Mouse (Mus musculus) kidney, embryonic 16.5 days (tissue): Measurements from ENCODE around the gene Hdac4. TPM values are rescaled to one million over a fixed set of nuclear protein-coding genes. Genes with fewer than 3 reads are reported as not detected.

Source experiments
- ATAC-seq: fragments of 200-750 bp; cut with Nextera tagmentation; 2 replicates; pipeline ENCODE4 v1.8.0; 2017; ENCODE audit warnings: moderate TSS enrichment; ENCODE audit not compliant: low FRiP score, low TSS enrichment
- H3K27ac ChIP-seq: fragments of 300-500 bp; sonication (generic); 2 replicates; pipeline ENCODE4 v1.5.1; 2014; ENCODE audit warnings: low read length
- H3K27me3 ChIP-seq: fragments of 300-500 bp; sonication (generic); 2 replicates; pipeline ENCODE4 v1.6.1; 2014; ENCODE audit warnings: low read length, control low read depth, mixed read lengths; ENCODE audit not compliant: insufficient read depth
- H3K36me3 ChIP-seq: fragments of 300-500 bp; sonication (generic); 2 replicates; pipeline ENCODE4 v1.6.1; 2014; ENCODE audit warnings: low read length, control low read depth, mixed read lengths; ENCODE audit not compliant: insufficient read depth
- H3K4me1 ChIP-seq: fragments of 300-500 bp; sonication (generic); 2 replicates; pipeline ENCODE4 v1.6.1; 2014; ENCODE audit warnings: low read length, control low read depth, mixed read lengths; ENCODE audit not compliant: insufficient read depth
- H3K4me2 ChIP-seq: fragments of 300-500 bp; sonication (generic); replicated peaks from 2 replicates; pipeline ENCODE4 v1.6.1; 2014; ENCODE audit warnings: low read depth, low read length
- H3K4me3 ChIP-seq: fragments of 300-500 bp; sonication (generic); 2 replicates; pipeline ENCODE4 v1.5.1; 2014; ENCODE audit warnings: mild to moderate bottlenecking, low read length
- H3K9ac ChIP-seq: fragments of 300-500 bp; sonication (generic); replicated peaks from 2 replicates; pipeline ENCODE4 v1.6.1; 2014; ENCODE audit warnings: low read length
- H3K9me3 ChIP-seq: fragments of 300-500 bp; sonication (generic); 2 replicates; pipeline ENCODE4 v1.6.1; 2016; ENCODE audit warnings: low read length, control low read depth
- WGBS: fragments of 180-500 bp; shearing (Covaris S2); extraction: QIAGEN DNeasy Blood & Tissue Kit; methylation state at CpG from one replicate; pipeline ENCODE4 v1.1.7; 2014; 5-methylcytosine and 5-hydroxymethylcytosine counted together
- polyA plus RNA-seq: library from polyadenylated mRNA; unstranded; fragments of >200 nt; fragmentation: Nextera tagmentation; extraction: Ambion mirVana; gene quantifications from 2 replicates; pipeline ENCODE4 v1.2.1, GENCODE M21; 2015

The Hdac4 gene
- polyA plus RNA-seq, 1 experiment from 2014 or later = 17.7 TPM

GRCm38 (mm10) chr1:91915961-91916360 lies 279.5 kb downstream of the Hdac4 start:
- ATAC-seq = no peak
- Histone ChIP-seq H3K27me3 (no peaks in the 10 kb centered on the region), H3K4me2 (no peak overlapping the region), H3K36me3 (no peaks in the 10 kb centered on the region), H3K27ac (no peak overlapping the region), H3K4me1 (peaks cover 21% of the 10 kb centered on the region), H3K9ac (no peak overlapping the region), H3K4me3 (no peak overlapping the region), H3K9me3 (no peaks in the 10 kb centered on the region)
- 77% methylated on average over 5 of the region's 5 CpGs for WGBS

- H3K27ac ChIP-seq = no peak overlapping the region
- no peak overlapping the region for H3K4me2 ChIP-seq
- H3K9ac ChIP-seq = no peak overlapping the region
- H3K27me3 ChIP-seq = no peaks in the 10 kb centered on the region
- 30% methylated on average over 3 of the region's 3 CpGs for WGBS
- no peaks in the 10 kb centered on the region for H3K36me3 ChIP-seq
- no peaks in the 10 kb centered on the region for H3K9me3 ChIP-seq
- ATAC-seq = peak; percentile 60; the same call in 1 of the 2 replicates
- peaks cover 21% of the 10 kb centered on the region for H3K4me1 ChIP-seq
- no peak overlapping the region for H3K4me3 ChIP-seq
Measured at GRCm38 (mm10) chr1:91914648-91915047, 280.9 kb downstream of the Hdac4 start.

- no peak for ATAC-seq
- no peaks in the 10 kb centered on the region for H3K9me3 ChIP-seq
- no peaks in the 10 kb centered on the region for H3K36me3 ChIP-seq
- H3K4me2 ChIP-seq = no peak overlapping the region
- no peak overlapping the region for H3K9ac ChIP-seq
- H3K27ac ChIP-seq = no peak overlapping the region
- H3K27me3 ChIP-seq = no peaks in the 10 kb centered on the region
- no peak overlapping the region for H3K4me3 ChIP-seq
- H3K4me1 ChIP-seq = peaks cover 21% of the 10 kb centered on the region
- WGBS = 53% methylated on average over 6 of the region's 6 CpGs
Measured at GRCm38 (mm10) chr1:91913850-91914249, 281.6 kb downstream of the Hdac4 start.

GRCm38 (mm10) chr1:91912227-91913119 lies 283.0 kb downstream of the Hdac4 start:
- Histone ChIP-seq H3K27ac (peak overlapping the region; percentile 25; the same call in 1 of the 2 replicates), H3K9me3 (no peaks in the 10 kb centered on the region), H3K27me3 (no peaks in the 10 kb centered on the region), H3K4me1 (peaks cover 19% of the 10 kb centered on the region), H3K4me2 (no peak overlapping the region), H3K36me3 (no peaks in the 10 kb centered on the region), H3K9ac (no peak overlapping the region), H3K4me3 (no peak overlapping the region)
- WGBS = 50% methylated on average over 10 of the region's 10 CpGs
- no peak for ATAC-seq

- 83% methylated on average over 6 of the region's 6 CpGs for WGBS
- H3K4me2 ChIP-seq = no peak overlapping the region
- no peaks in the 10 kb centered on the region for H3K27me3 ChIP-seq
- H3K36me3 ChIP-seq = no peaks in the 10 kb centered on the region
- H3K9ac ChIP-seq = no peak overlapping the region
- no peak for ATAC-seq
- no peak overlapping the region for H3K4me3 ChIP-seq
- no peaks in the 10 kb centered on the region for H3K9me3 ChIP-seq
- no peaks in the 10 kb centered on the region for H3K4me1 ChIP-seq
- H3K27ac ChIP-seq = no peak overlapping the region
Measured at GRCm38 (mm10) chr1:91905268-91905667, 290.2 kb downstream of the Hdac4 start.

- Histone ChIP-seq H3K27ac (no peak overlapping the region), H3K9me3 (no peaks in the 10 kb centered on the region), H3K36me3 (no peaks in the 10 kb centered on the region), H3K4me3 (no peak overlapping the region), H3K4me2 (no peak overlapping the region), H3K27me3 (no peaks in the 10 kb centered on the region), H3K9ac (no peak overlapping the region), H3K4me1 (no peaks in the 10 kb centered on the region)
- WGBS = 67% methylated on average over 8 of the region's 8 CpGs
- ATAC-seq = no peak
Measured at GRCm38 (mm10) chr1:91903241-91903981, 292.1 kb downstream of the Hdac4 start.

- no peak overlapping the region for H3K27ac ChIP-seq
- WGBS = 89% methylated on average over 2 of the region's 2 CpGs
- H3K4me3 ChIP-seq = no peak overlapping the region
- H3K9me3 ChIP-seq = no peaks in the 10 kb centered on the region
- H3K36me3 ChIP-seq = no peaks in the 10 kb centered on the region
- no peak overlapping the region for H3K4me2 ChIP-seq
- H3K9ac ChIP-seq = no peak overlapping the region
- H3K27me3 ChIP-seq = no peaks in the 10 kb centered on the region
- no peaks in the 10 kb centered on the region for H3K4me1 ChIP-seq
- ATAC-seq = no peak
Measured at GRCm38 (mm10) chr1:91897078-91897477, 298.4 kb downstream of the Hdac4 start.

GRCm38 (mm10) chr1:91894286-91894685 lies 301.2 kb downstream of the Hdac4 start:
- no peak overlapping the region for H3K4me2 ChIP-seq
- no peaks in the 10 kb centered on the region for H3K36me3 ChIP-seq

GRCm38 (mm10) chr1:91893598-91893997 lies 301.9 kb downstream of the Hdac4 start:
- H3K4me3 ChIP-seq = no peak overlapping the region
- H3K4me2 ChIP-seq = no peak overlapping the region
- no peaks in the 10 kb centered on the region for H3K4me1 ChIP-seq
- H3K9ac ChIP-seq = no peak overlapping the region
- WGBS = 88% methylated on average over 11 of the region's 11 CpGs
- H3K36me3 ChIP-seq = no peaks in the 10 kb centered on the region
- no peak for ATAC-seq
- H3K9me3 ChIP-seq = no peaks in the 10 kb centered on the region
- no peaks in the 10 kb centered on the region for H3K27me3 ChIP-seq
- H3K27ac ChIP-seq = no peak overlapping the region

More at GRCm38 (mm10) chr1:91894286-91894685, 301.2 kb downstream of the Hdac4 start:
- Histone ChIP-seq H3K9ac (no peak overlapping the region), H3K4me1 (no peaks in the 10 kb centered on the region), H3K4me3 (no peak overlapping the region), H3K9me3 (no peaks in the 10 kb centered on the region), H3K27ac (no peak overlapping the region), H3K27me3 (no peaks in the 10 kb centered on the region)
- WGBS = 87% methylated on average over 5 of the region's 5 CpGs
- no peak for ATAC-seq

- 41% methylated on average over 5 of the region's 5 CpGs for WGBS
- H3K27ac ChIP-seq = no peak overlapping the region
Measured at GRCm38 (mm10) chr1:91883115-91883514, 312.4 kb downstream of the Hdac4 start.

More at GRCm38 (mm10) chr1:91883115-91883514, 312.4 kb downstream of the Hdac4 start:
- Histone ChIP-seq H3K4me2 (no peak overlapping the region), H3K27me3 (no peaks in the 10 kb centered on the region), H3K9me3 (peaks cover 9% of the 10 kb centered on the region; the same call in 1 of the 2 replicates), H3K9ac (no peak overlapping the region), H3K4me1 (peaks cover 16% of the 10 kb centered on the region; the same call in 1 of the 2 replicates), H3K4me3 (no peak overlapping the region), H3K36me3 (no peaks in the 10 kb centered on the region)
- peak; percentile 61 for ATAC-seq
